20 mouse cellular contexts compared by ENCODE assay signal in genomic region chr10:58739779-58740178, GRCm38 (mm10). TPM values are rescaled to one million over a fixed set of nuclear protein-coding genes. Genes with fewer than 3 reads are reported as not detected.
"Had no signal": no experiment of that assay in that cellular context is flagged by ENCODE, and none has a peak within 500 bp of the region (broad histone marks: within the 10 kb centered on the region; RNA-seq: fewer than 3 reads in every experiment).

No protein-coding gene starts in this region.

- H3K9ac ChIP-seq: limb, embryonic 12.5 days; liver, embryonic 13.5 days; liver, postnatal 0 days; lung, embryonic 15.5 days; midbrain, embryonic 15.5 days had no signal

- DNase-seq: kidney, adult 9 months; kidney, postnatal 36 days; layer of hippocampus, adult 9-11 months; liver; liver, embryonic 13.5 days; liver, postnatal 0 days; lung, postnatal 14 days; right cerebral cortex, adult 18-20 months; right cerebral cortex, postnatal 25 days; thymus, postnatal 4 days had no signal

- H3K4me3 ChIP-seq: limb, embryonic 12.5 days; liver, embryonic 13.5 days; lung, embryonic 15.5 days; megakaryocyte, embryonic 14.5 days; midbrain, embryonic 15.5 days had no signal

- H3K4me1 ChIP-seq: limb, embryonic 12.5 days; liver, embryonic 13.5 days; lung, embryonic 15.5 days; megakaryocyte, embryonic 14.5 days; midbrain, embryonic 15.5 days had no signal

- H3K9me3 ChIP-seq: limb, embryonic 12.5 days; liver, embryonic 13.5 days; lung, embryonic 15.5 days; megakaryocyte, embryonic 14.5 days; midbrain, embryonic 15.5 days had no signal

- H3K27me3 ChIP-seq: limb, embryonic 12.5 days; liver, embryonic 13.5 days; lung, embryonic 15.5 days; megakaryocyte, embryonic 14.5 days; midbrain, embryonic 15.5 days had no signal

- H3K36me3 ChIP-seq: limb, embryonic 12.5 days; liver, embryonic 13.5 days; lung, embryonic 15.5 days; midbrain, embryonic 15.5 days had no signal

- ATAC-seq: liver, postnatal 0 days; midbrain, embryonic 15.5 days had no signal

- H3K4me2 ChIP-seq: limb, embryonic 12.5 days; liver, embryonic 13.5 days; lung, embryonic 15.5 days; midbrain, embryonic 11.5 days; midbrain, embryonic 15.5 days had no signal

- H3K27ac ChIP-seq: kidney, postnatal 0 days; limb, embryonic 12.5 days; liver, embryonic 13.5 days; lung, embryonic 15.5 days; macrophage; midbrain, embryonic 15.5 days; stomach, postnatal 0 days had no signal

RNA-seq across cellular contexts. Expression of gene Gm17542, which starts 21.8 kb away (rescaled TPM):
- total RNA-seq: layer of hippocampus, adult 18-20 months; left cerebral cortex, postnatal 36 days had no signal
- polyA plus RNA-seq: kidney, postnatal 0 days; limb, embryonic 12.5 days; liver, embryonic 13.5 days; liver, postnatal 0 days; lung, embryonic 15.5 days; macrophage; midbrain, embryonic 11.5 days; midbrain, embryonic 15.5 days; stomach, postnatal 0 days had no signal
